Mouse (Mus musculus) ES-E14 (cell line): ENCODE results near the gene Upf3b.

Experiments
- MAFK ChIP-seq: IDR thresholded peaks from 2 replicates; pipeline ENCODE4 v1.6.1; 2014; ENCODE audit warnings: mild to moderate bottlenecking, low read depth, low read length, inconsistent platforms; ENCODE audit not compliant: insufficient read depth
- ZC3H11A ChIP-seq: IDR thresholded peaks from 2 replicates; pipeline ENCODE4 v1.6.1; 2012; ENCODE audit warnings: low read depth, mild to moderate bottlenecking, inconsistent platforms, low read length, borderline replicate concordance
- ZNF384 ChIP-seq: IDR thresholded peaks from 2 replicates; pipeline ENCODE4 v1.6.1; 2012; ENCODE audit warnings: low read depth, low read length, inconsistent platforms

GRCm38 (mm10) chrX:37117085-37117484, 7.0 kb upstream of the Upf3b start:
- TF ChIP-seq ZC3H11A: no peak
- TF ChIP-seq ZNF384: no peak
- TF ChIP-seq MAFK: no peak
